Mouse (Mus musculus): ENCODE measurements around the gene Tmem132d.

Gene Tmem132d

DNA sequence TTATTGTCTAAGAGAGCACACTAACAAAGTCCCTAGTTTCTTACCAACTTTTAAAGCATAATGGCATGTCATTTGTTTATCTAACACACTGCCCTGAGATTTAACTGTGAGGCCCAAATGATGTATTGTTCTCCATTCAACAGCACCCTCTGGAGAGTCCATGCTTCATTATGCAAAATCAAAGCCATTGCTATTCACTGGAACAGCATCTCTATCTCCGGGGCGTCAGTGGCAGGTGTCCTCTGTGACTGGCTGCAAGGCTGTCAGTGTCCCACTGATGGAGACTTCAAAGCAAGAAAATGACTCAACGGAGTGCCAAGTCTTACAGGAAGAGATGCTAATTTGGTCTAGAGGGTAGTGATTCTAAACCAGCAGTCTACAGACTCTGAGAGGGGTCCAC is 508.8 kb downstream of the Tmem132d start:
- DNase-seq (ENCODE audit: low spot score): no peak

DNA sequence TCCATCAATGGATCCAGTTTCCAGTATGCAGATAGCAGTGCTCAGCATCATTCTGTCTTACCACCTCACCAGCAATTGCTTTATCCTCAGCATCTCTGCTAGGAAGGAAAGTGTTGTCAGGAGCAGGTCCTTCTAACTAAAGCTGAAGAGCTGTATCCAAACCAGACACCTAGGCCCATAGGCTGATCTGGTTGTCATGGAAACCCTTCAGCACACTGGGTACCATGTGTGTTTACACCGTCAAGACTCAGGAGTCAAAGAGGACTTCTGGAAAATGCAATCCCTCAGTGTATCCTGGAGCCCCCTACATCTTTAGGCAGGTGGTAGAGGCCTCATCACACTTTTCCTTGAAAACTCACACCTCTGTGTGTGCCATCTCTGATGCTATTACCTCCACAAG is 513.7 kb downstream of the Tmem132d start:
- DNase-seq (ENCODE audit: low spot score): no peak

GRCm38 (mm10) chr5:127918376-127918775 is 514.5 kb downstream of the Tmem132d start:
- no peak for DNase-seq (ENCODE audit: low spot score)

DNA sequence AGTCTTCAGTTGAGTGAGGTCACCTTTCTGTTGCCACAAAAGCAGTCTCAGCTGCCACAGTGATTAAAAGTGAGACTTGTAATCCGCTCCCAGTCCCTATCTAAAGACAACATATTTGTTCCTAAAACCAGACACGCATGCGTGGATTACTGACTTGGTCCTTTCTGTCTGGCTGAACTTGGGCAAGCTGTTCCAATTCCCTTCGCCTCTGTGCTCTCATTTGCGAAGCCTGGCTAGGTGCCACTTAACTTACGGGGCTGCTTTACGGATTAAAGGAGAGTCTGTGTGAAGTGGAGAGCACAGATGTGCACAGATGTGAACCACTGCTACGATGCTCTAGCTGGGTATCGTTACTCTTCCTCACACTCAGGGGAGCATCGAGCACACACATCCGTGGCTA is 518.7 kb downstream of the Tmem132d start:
- DNase-seq (ENCODE audit: low spot score): no peak

GRCm38 (mm10) chr5:127911603-127912002 is 521.3 kb downstream of the Tmem132d start:
- DNase-seq (ENCODE audit: low spot score): no peak

DNA sequence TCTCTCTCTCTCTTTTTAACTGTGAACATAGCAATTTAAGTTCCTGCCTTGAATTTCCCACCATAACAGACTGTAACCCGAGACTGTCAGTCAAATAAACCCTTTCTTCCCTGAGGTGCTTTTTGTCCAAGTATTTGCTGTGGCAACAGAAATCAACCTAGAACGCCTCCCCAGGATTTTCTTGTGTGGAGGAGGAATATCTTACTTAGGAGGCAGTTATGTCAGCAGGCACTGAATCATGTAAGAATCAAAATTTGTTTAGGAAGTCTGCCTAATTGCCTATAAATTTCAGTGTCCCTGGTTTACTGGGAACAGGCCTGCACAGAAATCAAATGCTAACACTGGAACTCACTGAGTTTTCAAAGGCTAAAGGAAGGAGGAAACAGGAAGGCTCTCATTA is 522.5 kb downstream of the Tmem132d start:
- no peak for DNase-seq (ENCODE audit: low spot score)

GRCm38 (mm10) chr5:127895176-127895575 is 537.7 kb downstream of the Tmem132d start:
- no peak for DNase-seq (ENCODE audit: low spot score)

- DNase-seq (ENCODE audit: low spot score): no peak
Observed at GRCm38 (mm10) chr5:127885566-127886505, 547.0 kb downstream of the Tmem132d start.

DNA sequence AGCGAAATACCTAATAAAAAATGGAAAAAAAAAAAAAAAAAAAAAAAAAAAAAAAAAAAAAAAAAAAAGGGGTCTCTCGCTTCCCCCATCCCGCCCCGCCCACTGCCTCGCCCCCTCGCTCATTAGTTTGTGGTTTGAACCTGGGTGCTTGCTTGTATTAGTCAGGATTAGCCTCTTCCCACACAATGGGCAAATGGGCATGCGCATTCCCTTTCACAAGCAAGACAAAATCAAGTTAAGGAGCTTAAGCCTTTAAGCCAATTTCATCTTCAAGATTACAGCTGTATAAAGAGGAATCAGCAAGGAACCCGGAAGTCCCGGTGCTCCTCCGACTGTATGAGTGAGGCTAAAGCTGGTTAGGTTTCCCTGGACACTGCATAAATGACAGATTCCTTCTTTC is 549.9 kb downstream of the Tmem132d start:
- no peak for DNase-seq (ENCODE audit: low spot score)

- DNase-seq (ENCODE audit: low spot score): no peak
Observed at GRCm38 (mm10) chr5:127874461-127874860, 558.4 kb downstream of the Tmem132d start.

DNA sequence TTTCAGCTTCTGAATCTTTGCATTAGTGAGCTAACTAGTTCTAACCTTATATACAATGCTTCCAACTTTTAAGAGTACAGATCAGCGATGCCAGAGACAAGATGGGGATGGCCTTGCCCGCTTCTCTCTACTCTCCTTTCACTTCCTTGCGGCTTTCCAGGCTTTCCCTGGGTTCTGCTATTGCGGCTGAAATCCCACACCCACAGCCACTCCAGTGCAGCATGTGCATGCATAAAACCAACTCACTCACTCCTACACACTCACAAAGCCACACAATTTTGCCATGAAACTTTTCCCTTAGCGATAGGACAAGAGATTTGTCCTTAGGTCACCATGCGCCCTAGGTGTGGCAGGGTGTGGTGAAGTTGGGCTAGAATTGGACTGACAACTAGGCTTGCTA is 567.7 kb downstream of the Tmem132d start:
- DNase-seq (ENCODE audit: low spot score): no peak

- no peak for DNase-seq (ENCODE audit: low spot score)
Observed at GRCm38 (mm10) chr5:127859719-127860118, 573.2 kb downstream of the Tmem132d start.

DNA sequence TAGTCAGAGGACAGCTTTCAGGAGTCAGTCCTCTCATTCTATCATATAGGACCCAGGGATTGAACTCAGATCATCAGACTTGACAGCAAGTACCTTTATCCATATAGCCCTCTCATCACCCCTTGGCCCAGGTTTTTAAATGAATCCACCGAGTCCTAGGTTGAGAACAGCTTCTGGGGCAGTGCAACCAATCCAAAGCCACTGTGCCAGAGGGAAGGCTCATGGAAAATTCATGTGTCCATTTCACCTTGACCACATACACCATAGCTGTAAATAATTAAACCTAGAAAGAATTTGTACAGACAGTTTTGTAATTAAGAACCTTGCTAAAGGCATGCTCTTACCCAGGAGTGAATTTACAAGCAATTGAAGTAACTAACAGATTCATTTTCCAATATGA is 580.6 kb downstream of the Tmem132d start:
- no peak for DNase-seq (ENCODE audit: low spot score)

DNA sequence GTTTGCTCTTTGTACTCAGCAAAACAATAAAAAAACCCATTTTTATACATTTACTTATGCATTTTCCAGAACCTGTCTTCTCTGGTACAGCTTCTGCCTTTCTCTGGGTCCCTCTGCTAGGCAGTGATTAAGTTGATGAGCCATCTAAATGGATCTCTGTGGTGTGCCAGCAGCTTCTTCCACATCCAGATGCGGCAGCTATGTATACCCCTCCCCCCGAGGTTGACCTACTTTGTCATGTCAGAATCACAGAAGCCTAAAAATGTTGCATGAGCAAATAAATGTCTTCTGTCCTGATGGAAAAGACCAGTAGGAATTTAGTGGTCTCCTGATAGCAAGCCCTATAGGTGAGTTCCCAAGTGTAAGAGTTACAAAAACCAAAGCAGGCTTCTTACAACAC is 601.1 kb downstream of the Tmem132d start:
- no peak for DNase-seq (ENCODE audit: low spot score)

GRCm38 (mm10) chr5:127830831-127831230 is 602.0 kb downstream of the Tmem132d start:
- no peak for DNase-seq (ENCODE audit: low spot score)

DNA sequence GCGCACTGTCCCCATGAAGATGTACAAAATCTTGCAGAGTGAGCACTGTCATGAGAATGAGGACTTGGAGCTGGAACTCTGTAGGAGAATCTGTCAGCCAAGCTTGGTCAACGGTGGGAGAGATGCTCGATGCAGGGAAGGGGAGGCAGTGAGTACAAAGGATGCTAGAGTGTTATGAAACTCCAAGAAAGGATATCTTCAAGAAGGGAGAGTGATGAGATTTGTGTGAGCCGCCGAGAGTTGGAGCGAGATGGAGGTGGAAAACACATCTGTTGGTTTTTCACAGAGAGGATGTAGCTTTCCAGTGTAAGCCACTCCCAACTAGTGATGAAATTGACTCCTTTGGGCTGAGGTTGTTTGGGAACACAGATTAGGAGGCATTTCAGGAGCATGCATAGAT is 604.1 kb downstream of the Tmem132d start:
- no peak for DNase-seq (ENCODE audit: low spot score)

GRCm38 (mm10) chr5:127821960-127822359 is 610.9 kb downstream of the Tmem132d start:
- no peak for DNase-seq (ENCODE audit: low spot score)

DNA sequence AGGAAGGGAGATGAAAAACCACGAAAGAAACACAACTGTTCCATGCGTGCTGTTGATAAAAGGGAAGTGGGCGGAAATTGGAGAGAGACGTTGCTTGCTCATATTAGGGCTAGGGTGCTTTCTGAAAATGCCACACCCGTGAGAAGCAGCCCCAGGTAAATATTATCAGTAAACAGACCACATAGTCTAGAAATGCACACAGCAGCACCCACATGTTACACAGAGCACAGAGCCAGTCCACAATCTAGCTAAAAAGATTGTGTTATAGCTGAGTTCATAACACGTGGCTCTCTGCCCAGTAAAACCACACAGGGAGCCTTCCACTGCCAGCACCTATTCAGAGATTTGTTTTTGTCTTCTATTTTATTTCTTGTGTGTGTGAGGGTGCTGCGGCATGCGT is 617.6 kb downstream of the Tmem132d start:
- no peak for DNase-seq (ENCODE audit: low spot score)

- no peak for DNase-seq (ENCODE audit: low spot score)
Observed at GRCm38 (mm10) chr5:127807419-127807818, 625.5 kb downstream of the Tmem132d start.

DNA sequence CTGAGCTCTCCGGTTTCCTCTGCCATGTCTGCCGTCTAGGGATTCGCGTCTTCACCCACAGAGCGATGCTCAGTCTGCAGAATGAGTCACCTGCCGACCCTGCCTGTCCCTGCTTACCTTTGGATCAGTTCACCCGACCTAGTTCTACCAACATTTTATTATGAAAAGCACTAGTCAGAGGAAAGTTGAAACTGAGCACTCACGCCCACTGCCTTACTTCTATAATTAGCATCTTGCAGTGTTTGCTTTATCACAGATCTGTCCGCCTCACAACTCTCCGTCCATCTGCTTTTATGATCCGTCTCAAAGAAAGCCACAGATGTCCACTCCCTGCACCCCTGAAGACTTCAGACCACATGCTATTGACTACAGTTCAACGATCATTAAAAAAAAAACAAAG is 626.0 kb downstream of the Tmem132d start:
- no peak for DNase-seq (ENCODE audit: low spot score)

DNA sequence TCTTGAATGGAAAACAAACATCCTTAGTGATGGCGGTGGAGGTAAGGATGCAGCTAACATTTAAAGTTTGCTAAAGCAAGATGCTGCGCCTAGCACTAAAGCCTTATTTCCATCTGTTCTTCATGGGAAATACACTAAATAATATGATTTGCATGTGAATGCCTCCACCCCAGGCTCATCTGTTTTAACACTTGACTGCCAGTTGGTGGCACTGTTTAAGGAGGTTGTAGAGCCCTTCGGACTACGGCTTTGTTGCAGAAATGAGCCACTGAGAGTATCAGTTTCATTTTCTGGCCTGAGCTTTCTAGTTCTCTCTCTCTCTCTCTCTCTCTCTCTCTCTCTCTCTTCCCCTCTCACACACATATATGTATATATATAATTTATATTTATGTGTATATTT is 632.0 kb downstream of the Tmem132d start:
- no peak for DNase-seq (ENCODE audit: low spot score)

GRCm38 (mm10) chr5:127781221-127781620 is 651.7 kb downstream of the Tmem132d start:
- DNase-seq (ENCODE audit: low spot score): no peak

DNA sequence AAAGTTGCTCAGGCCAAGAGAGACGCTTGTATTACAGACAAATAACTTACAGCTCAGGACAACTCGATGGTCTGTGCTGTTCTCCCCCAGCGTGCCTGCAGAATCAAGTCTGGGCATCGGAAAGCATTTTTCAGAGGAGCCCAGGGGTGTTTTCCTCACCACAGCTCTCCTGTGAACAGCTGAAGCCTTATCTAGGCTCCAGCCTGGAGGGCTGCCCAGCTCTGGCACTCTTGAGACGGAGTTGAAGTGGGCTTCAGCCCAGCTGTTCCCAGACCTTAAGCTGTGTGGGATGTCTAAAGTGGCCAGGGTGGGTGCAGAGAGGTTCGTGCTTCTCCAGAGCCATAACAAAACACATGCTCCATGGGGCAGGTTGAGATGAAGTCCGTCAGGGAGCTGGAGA is 657.1 kb downstream of the Tmem132d start:
- DNase-seq (ENCODE audit: low spot score): no peak

- no peak for DNase-seq (ENCODE audit: low spot score)
Observed at GRCm38 (mm10) chr5:127758576-127758975, 674.3 kb downstream of the Tmem132d start.

Measured in ovary, postnatal 36 days (tissue).